Comparison of ENCODE assay signal across 8 mouse cellular contexts in the genomic region with DNA sequence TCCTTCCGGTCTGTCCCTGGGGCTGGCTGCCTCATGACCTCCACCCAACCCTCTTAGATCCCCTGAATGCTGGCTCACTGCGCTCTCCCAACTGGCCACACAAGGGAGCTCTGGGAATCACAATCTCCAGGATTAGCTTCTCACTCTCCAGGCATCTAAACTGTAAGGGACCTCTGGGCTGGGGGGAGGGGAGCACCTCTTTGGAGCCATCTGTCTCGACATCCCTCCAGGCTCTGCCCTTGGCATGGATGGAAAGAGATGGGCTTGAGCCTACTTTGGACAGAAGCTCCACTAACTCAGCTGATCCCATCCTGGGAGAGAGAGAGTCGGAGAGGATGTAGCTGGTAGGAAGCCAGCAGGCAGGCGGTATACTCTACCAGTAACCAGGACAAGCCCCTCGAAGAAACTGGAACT. TPM values are rescaled to one million over a fixed set of nuclear protein-coding genes. Genes with fewer than 3 reads are reported as not detected.
DNase-seq lines count a peak whose midpoint lies in the region; ATAC-seq lines count a peak whose summit lies in the region.

No protein-coding gene starts in this region.

- H3K27me3 ChIP-seq in embryonic facial prominence, embryonic 15.5 days, result no peaks in the 10 kb centered on the region
- H3K27me3 ChIP-seq in hindbrain, embryonic 14.5 days (ENCODE audit: control insufficient read depth, insufficient read depth, low read length), result no peaks in the 10 kb centered on the region
- peaks cover 22% of the 10 kb centered on the region for H3K27me3 ChIP-seq in liver, embryonic 11.5 days (replicated peaks; ENCODE audit: control insufficient read depth, insufficient read depth, low read length)

- peaks cover 44% of the 10 kb centered on the region for H3K4me1 ChIP-seq in embryonic facial prominence, embryonic 15.5 days
- peaks cover 33% of the 10 kb centered on the region for H3K4me1 ChIP-seq in hindbrain, embryonic 14.5 days (replicated peaks; ENCODE audit: control insufficient read depth, insufficient read depth, low read length)
- H3K4me1 ChIP-seq in liver, embryonic 11.5 days (replicated peaks; ENCODE audit: control insufficient read depth, insufficient read depth, low read length), result peaks cover 28% of the 10 kb centered on the region

- no peaks in the 10 kb centered on the region for H3K36me3 ChIP-seq in embryonic facial prominence, embryonic 15.5 days
- H3K36me3 ChIP-seq in hindbrain, embryonic 14.5 days (replicated peaks; ENCODE audit: control insufficient read depth, insufficient read depth), result peaks cover 26% of the 10 kb centered on the region
- H3K36me3 ChIP-seq in liver, embryonic 11.5 days (ENCODE audit: control insufficient read depth, insufficient read depth, low read length), result peaks cover 3% of the 10 kb centered on the region; the same call in 1 of the 2 replicates

- 29% methylated on average over 6 of the region's 6 CpGs for WGBS in embryonic facial prominence, embryonic 15.5 days
- WGBS in hindbrain, embryonic 14.5 days, result 39% methylated on average over 6 of the region's 6 CpGs
- WGBS in liver, embryonic 11.5 days, result 22% methylated on average over 6 of the region's 6 CpGs

- H3K9me3 ChIP-seq in embryonic facial prominence, embryonic 15.5 days (replicated peaks), result no peaks in the 10 kb centered on the region
- H3K9me3 ChIP-seq in hindbrain, embryonic 14.5 days (ENCODE audit: control insufficient read depth, low read length), result no peaks in the 10 kb centered on the region
- no peaks in the 10 kb centered on the region for H3K9me3 ChIP-seq in liver, embryonic 11.5 days (ENCODE audit: control insufficient read depth, low read length)

- peak; percentile 45 for DNase-seq in ovary, postnatal 36 days (ENCODE audit: low spot score)
- no peak for DNase-seq in ovary, adult 18-20 months (ENCODE audit: low spot score)
- DNase-seq in hindbrain, embryonic 14.5 days (ENCODE audit: low spot score), result peak; percentile 24
- no peak for DNase-seq in liver, embryonic 11.5 days (ENCODE audit: low spot score)
- peak; percentile 89 for DNase-seq in retina, postnatal 1 day
- DNase-seq in right cerebral cortex, postnatal 14 days, result no peak
- no peak for DNase-seq in frontal cortex, postnatal 36 days (ENCODE audit: low spot score in 2 of 2)

- H3K9ac ChIP-seq in embryonic facial prominence, embryonic 15.5 days, result no peak overlapping the region
- no peak overlapping the region for H3K9ac ChIP-seq in hindbrain, embryonic 14.5 days
- H3K9ac ChIP-seq in liver, embryonic 11.5 days (ENCODE audit: low read depth, low read length), result no peak overlapping the region

- H3K4me3 ChIP-seq in embryonic facial prominence, embryonic 15.5 days (replicated peaks), result no peak overlapping the region
- H3K4me3 ChIP-seq in hindbrain, embryonic 14.5 days (replicated peaks; ENCODE audit: low read length), result no peak overlapping the region
- no peak overlapping the region for H3K4me3 ChIP-seq in liver, embryonic 11.5 days (ENCODE audit: low read depth, low read length)

- H3K4me2 ChIP-seq in embryonic facial prominence, embryonic 15.5 days (replicated peaks), result no peak overlapping the region
- no peak overlapping the region for H3K4me2 ChIP-seq in hindbrain, embryonic 14.5 days (replicated peaks)
- peak overlapping the region; percentile 74 for H3K4me2 ChIP-seq in liver, embryonic 11.5 days

- no peak for ATAC-seq in embryonic facial prominence, embryonic 15.5 days (ENCODE audit: insufficient number of reproducible peaks, low FRiP score, low TSS enrichment, low read depth)
- ATAC-seq in hindbrain, embryonic 14.5 days (ENCODE audit: low FRiP score), result no peak
- ATAC-seq in liver, embryonic 11.5 days (replicated peaks; ENCODE audit: low FRiP score), result no peak

- peak overlapping the region; percentile 53 for H3K27ac ChIP-seq in embryonic facial prominence, embryonic 15.5 days (replicated peaks)
- peak overlapping the region; percentile 14; the same call in 1 of the 2 replicates for H3K27ac ChIP-seq in hindbrain, embryonic 14.5 days
- H3K27ac ChIP-seq in liver, embryonic 11.5 days (ENCODE audit: low read depth, low read length), result no peak overlapping the region

RNA-seq across cellular contexts. Expression of a gene that starts 1.7 kb away (rescaled TPM):
- polyA plus RNA-seq in embryonic facial prominence, embryonic 15.5 days (2015; fragmentation: Nextera tagmentation; extraction: Ambion mirVana), result 157 and 161 TPM in 2 replicates
- polyA plus RNA-seq in hindbrain, embryonic 14.5 days (2014; fragmentation: Nextera tagmentation; extraction: Ambion mirVana), result 99.2 and 101 TPM in 2 replicates
- 70.5 and 78.3 TPM in 2 replicates for polyA plus RNA-seq in liver, embryonic 11.5 days (2014; fragmentation: Nextera tagmentation; extraction: Ambion mirVana)

RNA-seq across cellular contexts. Expression of a gene that starts 14.0 kb away (rescaled TPM):
- polyA plus RNA-seq in embryonic facial prominence, embryonic 15.5 days (2015; fragmentation: Nextera tagmentation; extraction: Ambion mirVana), result 16.3 and 16.7 TPM in 2 replicates
- 71.4 and 71.6 TPM in 2 replicates for polyA plus RNA-seq in hindbrain, embryonic 14.5 days (2014; fragmentation: Nextera tagmentation; extraction: Ambion mirVana)
- polyA plus RNA-seq in liver, embryonic 11.5 days (2014; fragmentation: Nextera tagmentation; extraction: Ambion mirVana), result 9.5 and 10.5 TPM in 2 replicates

RNA-seq across cellular contexts. Expression of a gene that starts 29.0 kb away (rescaled TPM):
- 33.3 and 35.8 TPM in 2 replicates for polyA plus RNA-seq in embryonic facial prominence, embryonic 15.5 days (2015; fragmentation: Nextera tagmentation; extraction: Ambion mirVana)
- 78.2 and 84.0 TPM in 2 replicates for polyA plus RNA-seq in hindbrain, embryonic 14.5 days (2014; fragmentation: Nextera tagmentation; extraction: Ambion mirVana)
- polyA plus RNA-seq in liver, embryonic 11.5 days (2014; fragmentation: Nextera tagmentation; extraction: Ambion mirVana), result 25.0 and 31.6 TPM in 2 replicates

RNA-seq across cellular contexts. Expression of a gene that starts 32.9 kb away (rescaled TPM):
- 10.7 and 12.7 TPM in 2 replicates for polyA plus RNA-seq in embryonic facial prominence, embryonic 15.5 days (2015; fragmentation: Nextera tagmentation; extraction: Ambion mirVana)
- polyA plus RNA-seq in hindbrain, embryonic 14.5 days (2014; fragmentation: Nextera tagmentation; extraction: Ambion mirVana), result 20.4 and 22.4 TPM in 2 replicates
- polyA plus RNA-seq in liver, embryonic 11.5 days (2014; fragmentation: Nextera tagmentation; extraction: Ambion mirVana), result 3.3 and 4.4 TPM in 2 replicates

RNA-seq across cellular contexts. Expression of a gene that starts 41.8 kb away (rescaled TPM):
- 9.4 and 11.2 TPM in 2 replicates for polyA plus RNA-seq in embryonic facial prominence, embryonic 15.5 days (2015; fragmentation: Nextera tagmentation; extraction: Ambion mirVana)
- 3.3 and 4.0 TPM in 2 replicates for polyA plus RNA-seq in hindbrain, embryonic 14.5 days (2014; fragmentation: Nextera tagmentation; extraction: Ambion mirVana)
- 3.8 and 4.8 TPM in 2 replicates for polyA plus RNA-seq in liver, embryonic 11.5 days (2014; fragmentation: Nextera tagmentation; extraction: Ambion mirVana)

Comparison
In these comparisons a context has a peak if more than half of its experiments do, and no peak if none do; other contexts are left out.
1. DNase-seq: peak in ovary, postnatal 36 days (single experiment), hindbrain, embryonic 14.5 days (single experiment) and retina, postnatal 1 day (single experiment); none in ovary, adult 18-20 months (single experiment), liver, embryonic 11.5 days (single experiment), right cerebral cortex, postnatal 14 days (single experiment) and frontal cortex, postnatal 36 days (0 of 2).